Mouse (Mus musculus): ENCODE results near the gene Tmod1.

The Tmod1 gene

GRCm38 (mm10) chr4:46089524-46090125 lies 50.9 kb downstream of the Tmod1 start:
- DNase-seq (ENCODE audit: low spot score): no peak

- DNase-seq (ENCODE audit: low spot score): no peak
Observed at GRCm38 (mm10) chr4:46092429-46093076, 53.8 kb downstream of the Tmod1 start.

- no peak for DNase-seq (ENCODE audit: low spot score)
Observed at GRCm38 (mm10) chr4:46094916-46095825, 56.4 kb downstream of the Tmod1 start.

- DNase-seq (ENCODE audit: low spot score): no peak
Observed at GRCm38 (mm10) chr4:46095826-46096159, 57.1 kb downstream of the Tmod1 start.

- DNase-seq (ENCODE audit: low spot score): no peak
Observed at GRCm38 (mm10) chr4:46096546-46096945, 57.8 kb downstream of the Tmod1 start.

GRCm38 (mm10) chr4:46097591-46097990 lies 58.9 kb downstream of the Tmod1 start:
- no peak for DNase-seq (ENCODE audit: low spot score)

DNA sequence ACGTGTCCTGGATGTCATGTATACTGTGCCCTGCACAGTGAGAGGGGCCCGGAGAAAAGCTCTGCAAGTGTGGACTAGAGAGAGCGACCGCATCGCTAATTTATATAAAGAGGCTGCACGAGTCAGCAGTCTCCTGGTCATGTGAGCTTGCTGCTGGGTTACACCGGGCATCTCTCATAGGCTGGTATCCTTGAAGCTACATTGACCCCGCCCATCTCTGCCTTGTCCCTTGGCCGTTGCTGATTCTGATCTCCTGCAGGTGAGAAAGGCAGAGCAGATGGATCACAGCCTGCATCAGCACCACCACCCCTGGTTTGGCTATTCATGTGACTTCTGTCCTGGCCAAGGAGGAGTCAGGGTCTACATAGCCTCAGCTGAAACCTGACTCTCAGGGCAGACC lies 60.4 kb downstream of the Tmod1 start:
- no peak for DNase-seq (ENCODE audit: low spot score)

DNA sequence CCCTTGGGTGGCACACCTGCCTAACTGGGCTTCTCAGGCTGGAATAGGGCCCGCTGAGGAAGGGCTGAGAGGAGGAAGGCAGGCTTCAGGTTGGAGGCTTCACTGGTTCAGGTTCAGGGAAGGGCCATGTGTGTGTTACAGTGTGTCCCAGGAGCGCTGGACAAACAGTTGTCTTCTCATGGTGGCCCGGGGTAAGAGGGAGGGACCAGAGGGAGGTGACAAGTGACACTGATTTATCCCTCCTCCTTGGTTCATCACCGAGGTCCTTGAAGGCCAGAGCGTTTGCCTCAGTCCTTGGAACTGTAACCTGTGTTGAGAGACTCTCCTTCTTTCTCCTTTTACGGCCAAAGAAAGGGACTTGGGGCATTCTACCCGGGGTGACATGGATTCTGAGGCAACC lies 61.8 kb downstream of the Tmod1 start:
- DNase-seq (ENCODE audit: low spot score): no peak

GRCm38 (mm10) chr4:46101211-46101711 lies 62.5 kb downstream of the Tmod1 start:
- DNase-seq (ENCODE audit: low spot score): peak; percentile 43

DNA sequence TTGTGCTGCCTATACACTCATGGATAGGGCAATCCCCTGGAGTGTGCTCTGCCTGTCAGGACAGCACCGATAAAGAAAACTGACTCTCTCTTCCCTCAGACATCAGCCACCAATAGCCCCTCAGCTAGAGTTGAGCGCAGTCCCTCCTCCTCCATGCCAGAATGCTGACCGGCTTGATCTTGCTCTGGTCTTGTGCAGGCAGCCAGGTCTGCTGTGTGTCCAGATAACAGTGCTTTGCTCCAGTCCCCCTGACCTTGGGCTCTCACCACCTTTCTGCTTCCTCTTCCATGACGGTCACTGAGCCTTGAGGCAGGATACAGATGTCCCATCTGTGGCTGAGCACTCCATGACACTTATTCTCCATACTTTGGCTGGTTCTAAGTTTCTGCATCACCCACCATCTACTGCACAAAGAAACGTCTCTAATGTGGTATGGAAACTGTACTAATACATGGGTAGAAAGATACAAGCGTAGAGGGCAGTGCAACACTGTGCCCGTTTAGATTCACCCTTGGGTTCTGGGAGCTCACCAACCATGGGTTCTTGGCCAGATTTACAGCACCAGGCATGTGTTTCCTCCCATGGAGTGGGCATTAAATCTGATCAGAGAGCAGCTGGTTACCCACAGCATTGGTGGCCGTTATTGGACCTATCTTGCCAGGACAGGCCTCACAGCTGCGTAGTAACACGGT lies 63.5 kb downstream of the Tmod1 start:
- DNase-seq (ENCODE audit: low spot score): no peak

DNA sequence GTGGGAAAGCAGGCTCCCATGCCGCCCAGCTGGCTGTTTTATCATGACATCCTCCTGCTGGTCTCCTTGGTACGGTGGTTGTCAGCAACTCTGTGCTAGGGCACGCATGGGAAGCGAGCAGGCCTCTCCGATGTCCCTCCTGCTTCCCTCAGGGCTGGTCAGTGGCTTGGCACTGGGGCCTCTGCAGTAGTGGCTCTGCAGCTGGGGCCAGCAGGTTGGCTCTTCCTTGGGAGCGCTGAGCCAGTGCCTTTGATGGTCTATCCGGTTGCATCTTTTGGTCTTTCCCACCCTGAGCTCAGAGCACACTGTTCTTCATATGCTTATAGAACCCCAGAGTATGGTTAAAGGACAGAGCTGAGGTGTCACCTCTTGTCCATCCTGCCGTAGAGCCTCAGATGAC lies 71.3 kb downstream of the Tmod1 start:
- no peak for DNase-seq (ENCODE audit: low spot score)

DNA sequence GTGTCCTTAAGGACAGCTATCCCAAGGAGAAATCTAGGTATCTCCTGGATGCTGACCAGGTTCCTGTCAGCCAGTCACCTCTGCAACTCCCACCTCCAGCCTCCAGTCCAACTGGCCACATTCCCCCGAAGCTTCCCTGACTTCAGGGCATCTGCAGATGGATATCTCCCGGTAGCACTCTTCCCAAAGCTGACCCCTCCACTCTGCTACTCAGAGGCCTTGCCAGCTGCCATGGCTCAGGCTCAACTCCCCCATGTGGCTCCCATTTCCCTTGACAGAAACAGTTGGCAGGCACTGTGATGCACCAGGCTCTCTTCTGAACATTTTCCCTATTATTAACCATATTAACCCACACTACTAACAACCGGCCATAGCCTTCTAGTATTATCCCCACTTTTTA lies 72.6 kb downstream of the Tmod1 start:
- no peak for DNase-seq (ENCODE audit: low spot score)

- DNase-seq (ENCODE audit: low spot score): no peak
Observed at GRCm38 (mm10) chr4:46115308-46115707, 76.6 kb downstream of the Tmod1 start.

- no peak for DNase-seq (ENCODE audit: low spot score)
Observed at GRCm38 (mm10) chr4:46116544-46117175, 77.9 kb downstream of the Tmod1 start.

- no peak for DNase-seq (ENCODE audit: low spot score)
Observed at GRCm38 (mm10) chr4:46117536-46117935, 78.8 kb downstream of the Tmod1 start.

DNA sequence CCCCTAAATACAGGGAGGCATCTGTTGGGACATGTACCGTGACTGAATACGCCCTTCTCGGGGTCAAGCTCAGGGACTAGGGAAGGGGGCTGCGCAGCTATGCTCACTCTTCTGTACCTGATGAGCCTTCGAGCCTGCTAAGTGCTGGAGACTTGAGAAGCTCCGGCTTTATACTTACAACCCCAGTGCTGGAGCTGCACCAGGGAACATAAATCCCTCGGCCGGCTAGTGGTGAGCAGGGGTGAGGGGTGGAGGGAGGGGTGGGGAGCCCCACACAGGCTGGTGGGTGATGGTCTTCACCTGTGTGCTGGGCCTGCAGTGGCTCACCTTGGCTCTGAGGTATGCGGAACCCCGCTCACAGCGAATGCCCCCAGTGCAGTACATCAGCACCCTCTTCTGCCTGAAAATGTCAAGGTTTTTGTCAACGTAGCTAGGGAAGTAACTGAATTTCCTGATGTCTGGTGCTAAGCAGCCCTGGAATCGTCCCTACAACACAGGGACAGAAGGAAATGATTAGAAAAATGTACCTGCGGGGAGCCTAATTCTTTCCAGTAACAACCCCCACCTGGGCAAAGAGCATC lies 80.9 kb downstream of the Tmod1 start:
- DNase-seq (ENCODE audit: low spot score): no peak

DNA sequence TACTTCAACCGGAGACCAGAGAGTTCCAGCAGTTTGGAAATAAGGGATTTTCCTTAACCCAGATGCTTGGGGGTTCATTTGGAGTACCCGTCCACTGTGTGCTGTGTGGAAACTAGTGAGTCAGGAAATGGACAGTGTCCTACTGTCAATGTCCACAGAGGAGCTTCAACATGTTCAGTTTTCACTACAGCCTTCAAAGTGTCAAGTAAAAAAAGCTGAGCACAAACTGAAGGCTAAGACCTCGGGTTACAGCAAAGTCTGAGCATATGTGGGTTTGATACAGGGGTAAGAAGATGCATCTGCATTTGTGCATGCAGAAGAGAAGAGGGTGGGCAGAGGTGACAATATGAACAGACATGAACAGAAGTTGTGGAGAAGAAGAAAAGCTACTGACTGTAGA lies 82.0 kb downstream of the Tmod1 start:
- DNase-seq (ENCODE audit: low spot score): no peak

DNA sequence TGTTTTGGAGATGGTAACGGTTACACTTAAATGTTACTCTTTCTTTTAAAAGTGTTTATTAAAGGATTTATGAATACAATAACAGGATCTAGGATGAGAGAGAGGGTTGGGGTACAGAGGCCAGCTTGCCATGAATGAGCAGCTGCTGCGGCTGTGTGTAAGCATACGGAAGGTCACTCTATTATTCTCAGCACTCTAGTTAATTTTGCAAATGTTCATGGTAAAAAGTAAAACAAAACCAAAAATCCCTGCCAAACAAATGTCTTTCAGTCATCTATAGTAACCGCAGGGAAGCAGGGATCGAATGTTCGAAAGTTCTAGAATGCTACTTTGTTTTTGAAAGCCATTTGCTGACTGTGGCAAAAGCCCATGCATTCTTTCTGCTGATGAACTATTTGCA lies 84.6 kb downstream of the Tmod1 start:
- no peak for DNase-seq (ENCODE audit: low spot score)

DNA sequence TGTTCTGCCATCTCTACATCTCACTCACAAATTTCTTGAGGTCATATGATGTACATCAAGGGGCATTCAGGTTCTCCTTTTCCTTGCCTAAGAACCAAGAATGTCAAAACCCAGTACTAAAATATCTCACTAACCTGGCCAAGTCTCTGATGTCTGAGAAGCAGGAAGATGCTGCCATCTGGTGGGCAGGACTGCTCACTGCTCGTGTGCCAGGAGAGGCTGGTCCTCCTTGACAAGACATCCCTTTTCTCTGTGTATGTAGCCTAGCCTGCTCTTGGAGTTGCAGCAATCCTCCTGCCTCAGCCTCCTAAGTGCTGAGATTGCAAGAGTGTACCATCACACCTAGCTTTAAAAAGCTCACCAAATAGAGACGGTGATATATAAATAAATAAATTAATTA lies 87.8 kb downstream of the Tmod1 start:
- DNase-seq (ENCODE audit: low spot score): peak; percentile 89

- no peak for DNase-seq (ENCODE audit: low spot score)
Observed at GRCm38 (mm10) chr4:46129311-46130004, 90.7 kb downstream of the Tmod1 start.

DNA sequence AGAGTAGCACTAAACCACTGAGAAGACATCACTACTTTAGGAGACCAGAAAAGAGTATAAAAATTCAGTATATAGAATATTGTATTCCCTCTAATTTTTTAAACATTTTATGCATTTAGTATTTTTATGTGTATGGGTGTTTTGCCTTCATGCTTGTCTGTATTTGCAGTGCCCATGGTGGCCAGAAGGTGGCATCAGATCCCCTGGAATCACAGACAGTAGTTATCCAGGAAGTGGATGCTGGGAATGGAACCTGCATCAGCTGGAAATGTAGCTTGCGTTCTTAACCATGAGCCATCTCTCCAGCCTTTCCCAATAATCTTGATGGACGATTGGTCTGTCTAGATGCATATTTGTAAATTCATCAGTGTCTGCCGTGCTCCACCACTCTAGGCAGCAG lies 91.5 kb downstream of the Tmod1 start:
- DNase-seq (ENCODE audit: low spot score): peak; percentile 76

Measured in embryo, embryonic 10 days (tissue).